Mouse (Mus musculus) MEL (cell line): ENCODE results near the gene Timm22. TPM values are rescaled to one million over a fixed set of nuclear protein-coding genes. Genes with fewer than 3 reads are reported as not detected.

ENCODE experiments used
- DNase-seq: peaks from one replicate; pipeline ENCODE4 v3.0.0; 2011; ENCODE audit warnings: low read depth, low spot score
- H3K27ac ChIP-seq: 2 replicates; pipeline ENCODE4 v1.5.1; 2012; ENCODE audit warnings: low read depth, mild to moderate bottlenecking, control low read depth, low read length, moderate library complexity; ENCODE audit not compliant: control insufficient read depth
- H3K27me3 ChIP-seq, 2 experiments: fragments of 150-350 bp in 1 of 2; sonication (generic) in 1 of 2; 2 replicates each; pipeline ENCODE4 v1.6.1; 2012; ENCODE audit warnings: low read length in 2 of 2, mild to moderate bottlenecking in 2 of 2, improper control_type of control experiment in 1 of 2, moderate library complexity in 1 of 2; ENCODE audit not compliant: insufficient read depth in 2 of 2, control insufficient read depth in 1 of 2
- H3K36me3 ChIP-seq, 2 experiments: 2 replicates each; pipeline ENCODE4 v1.6.1; 2012 to 2014; ENCODE audit warnings: low read length in 2 of 2, improper control_type of control experiment in 1 of 2, inconsistent platforms in 1 of 2, mild to moderate bottlenecking in 1 of 2; ENCODE audit not compliant: insufficient read depth in 2 of 2, control insufficient read depth in 1 of 2
- H3K4me1 ChIP-seq, 2 experiments: fragments of 150-350 bp in 1 of 2; sonication (generic) in 1 of 2; 2 replicates each; pipeline ENCODE4 v1.6.1; 2012; ENCODE audit warnings: low read length in 2 of 2, improper control_type of control experiment in 1 of 2, mild to moderate bottlenecking in 1 of 2; ENCODE audit not compliant: insufficient read depth in 2 of 2, control insufficient read depth in 1 of 2
- H3K4me3 ChIP-seq, 2 experiments: fragments of 150-350 bp in 1 of 2; sonication (generic) in 1 of 2; 2 replicates each; pipeline ENCODE4 v1.5.1; 2012; ENCODE audit warnings: low read depth in 2 of 2, low read length in 2 of 2, mild to moderate bottlenecking in 2 of 2, moderate library complexity in 2 of 2, control low read depth in 1 of 2, improper control_type of control experiment in 1 of 2; ENCODE audit not compliant: control insufficient read depth in 1 of 2, insufficient read depth in 1 of 2
- H3K79me2 ChIP-seq: 2 replicates; pipeline ENCODE4 v1.6.1; 2012; ENCODE audit warnings: mild to moderate bottlenecking, low read length, moderate library complexity; ENCODE audit not compliant: control insufficient read depth, poor library complexity, insufficient read depth
- H3K9ac ChIP-seq: 2 replicates; pipeline ENCODE4 v1.6.1; 2012; ENCODE audit warnings: low read depth, mild to moderate bottlenecking, control low read depth, low read length, moderate library complexity; ENCODE audit not compliant: control insufficient read depth, poor library complexity, severe bottlenecking
- H3K9me3 ChIP-seq: fragments of 150-350 bp; sonication (generic); replicated peaks from 2 replicates; pipeline ENCODE4 v1.6.1; 2012; ENCODE audit warnings: mild to moderate bottlenecking, low read length, improper control_type of control experiment, moderate library complexity; ENCODE audit not compliant: insufficient read depth
- BHLHE40 ChIP-seq: IDR thresholded peaks from 2 replicates; pipeline ENCODE4 v1.6.1; 2012; ENCODE audit warnings: low read depth, mild to moderate bottlenecking, inconsistent platforms, low read length, improper control_type of control experiment, borderline replicate concordance
- CHD1 ChIP-seq: IDR thresholded peaks from 2 replicates; pipeline ENCODE4 v1.6.1; 2012; ENCODE audit warnings: low read depth, mild to moderate bottlenecking, inconsistent platforms, low read length, improper control_type of control experiment
- CHD2 ChIP-seq: IDR thresholded peaks from 2 replicates; pipeline ENCODE4 v1.6.1; 2011; ENCODE audit warnings: low read length, improper control_type of control experiment
- CTCF ChIP-seq, 3 experiments: IDR thresholded peaks in 2 of 3; conservative IDR thresholded peaks in 1 of 3; 2 replicates each; pipeline ENCODE4 v1.5.1; 2011 to 2012; ENCODE audit warnings: low read length in 3 of 3, low read depth in 2 of 3, mild to moderate bottlenecking in 2 of 3, improper control_type of control experiment in 1 of 3, inconsistent platforms in 1 of 3, mixed read lengths in 1 of 3, moderate library complexity in 1 of 3; ENCODE audit not compliant: control insufficient read depth in 1 of 3, insufficient read depth in 1 of 3, poor library complexity in 1 of 3, severe bottlenecking in 1 of 3
- E2F4 ChIP-seq: IDR thresholded peaks from 2 replicates; pipeline ENCODE4 v1.6.1; 2011; ENCODE audit warnings: low read depth, low read length, improper control_type of control experiment, borderline replicate concordance
- ELF1 ChIP-seq: IDR thresholded peaks from 2 replicates; pipeline ENCODE4 v1.6.1; 2014; ENCODE audit warnings: low read depth, mild to moderate bottlenecking, inconsistent platforms, low read length, improper control_type of control experiment, moderate library complexity
- GABPA ChIP-seq: IDR thresholded peaks from 2 replicates; pipeline ENCODE4 v1.6.1; 2012; ENCODE audit warnings: low read depth, mild to moderate bottlenecking, inconsistent platforms, low read length, improper control_type of control experiment, moderate library complexity
- GATA1 ChIP-seq: IDR thresholded peaks from 2 replicates; pipeline ENCODE4 v1.6.1; 2011; ENCODE audit warnings: low read depth, low read length, improper control_type of control experiment
- HCFC1 ChIP-seq: IDR thresholded peaks from 2 replicates; pipeline ENCODE4 v1.6.1; 2012; ENCODE audit warnings: low read depth, mild to moderate bottlenecking, inconsistent platforms, low read length, improper control_type of control experiment, moderate library complexity
- JUND ChIP-seq: IDR thresholded peaks from 2 replicates; pipeline ENCODE4 v1.6.1; 2011; ENCODE audit warnings: low read depth, mild to moderate bottlenecking, improper control_type of control experiment, low read length
- KAT2A ChIP-seq: conservative IDR thresholded peaks from 2 replicates; pipeline ENCODE4 v1.6.1; 2012; ENCODE audit warnings: low read depth, low read length, improper control_type of control experiment, inconsistent platforms
- MAFK ChIP-seq: IDR thresholded peaks from 2 replicates; pipeline ENCODE4 v1.6.1; 2011; ENCODE audit warnings: low read depth, mild to moderate bottlenecking, low read length, improper control_type of control experiment, borderline replicate concordance
- MAX ChIP-seq: IDR thresholded peaks from 2 replicates; pipeline ENCODE4 v1.6.1; 2011; ENCODE audit warnings: low read length, improper control_type of control experiment
- MAZ ChIP-seq: IDR thresholded peaks from 2 replicates; pipeline ENCODE4 v1.6.1; 2012; ENCODE audit warnings: low read depth, mild to moderate bottlenecking, inconsistent platforms, low read length, improper control_type of control experiment
- MEF2A ChIP-seq: IDR thresholded peaks from 2 replicates; pipeline ENCODE4 v1.6.1; 2014; ENCODE audit warnings: low read depth, mild to moderate bottlenecking, inconsistent platforms, low read length, improper control_type of control experiment; ENCODE audit not compliant: poor library complexity, insufficient replicate concordance, severe bottlenecking; ENCODE audit errors: extremely low read depth
- MXI1 ChIP-seq: IDR thresholded peaks from 2 replicates; pipeline ENCODE4 v1.6.1; 2011; ENCODE audit warnings: mild to moderate bottlenecking, low read depth, low read length, improper control_type of control experiment
- MYC ChIP-seq: IDR thresholded peaks from 2 replicates; pipeline ENCODE4 v1.6.1; 2011; ENCODE audit warnings: low read depth, mild to moderate bottlenecking, low read length, improper control_type of control experiment, moderate library complexity
- NELFE ChIP-seq: IDR thresholded peaks from 2 replicates; pipeline ENCODE4 v1.6.1; 2011; ENCODE audit warnings: low read depth, low read length, improper control_type of control experiment
- POLR2AphosphoS2 ChIP-seq: IDR thresholded peaks from 2 replicates; pipeline ENCODE4 v1.6.1; 2011; ENCODE audit warnings: low read length, improper control_type of control experiment
- POLR2AphosphoS5 ChIP-seq: IDR thresholded peaks from 2 replicates; pipeline ENCODE4 v1.6.1; 2012; ENCODE audit warnings: low read depth, borderline replicate concordance, mild to moderate bottlenecking, inconsistent platforms, low read length, moderate library complexity, mixed read lengths
- RAD21 ChIP-seq: IDR thresholded peaks from 2 replicates; pipeline ENCODE4 v1.6.1; 2011; ENCODE audit warnings: mild to moderate bottlenecking, low read depth, low read length, improper control_type of control experiment
- RCOR1 ChIP-seq: IDR thresholded peaks from 2 replicates; pipeline ENCODE4 v1.6.1; 2012; ENCODE audit warnings: low read depth, mild to moderate bottlenecking, inconsistent platforms, low read length, improper control_type of control experiment
- SIN3A ChIP-seq: IDR thresholded peaks from 2 replicates; pipeline ENCODE4 v1.6.1; 2012; ENCODE audit warnings: low read length, improper control_type of control experiment, inconsistent platforms
- SMC3 ChIP-seq: IDR thresholded peaks from 2 replicates; pipeline ENCODE4 v1.6.1; 2011; ENCODE audit warnings: low read depth, low read length, improper control_type of control experiment
- TAL1 ChIP-seq: IDR thresholded peaks from 2 replicates; pipeline ENCODE4 v1.6.1; 2012; ENCODE audit warnings: mild to moderate bottlenecking, inconsistent platforms, low read length, moderate library complexity, mixed read lengths
- TBP ChIP-seq: IDR thresholded peaks from 2 replicates; pipeline ENCODE4 v1.8.0; 2011; ENCODE audit warnings: low read depth, low read length, improper control_type of control experiment
- TCF12 ChIP-seq: IDR thresholded peaks from 2 replicates; pipeline ENCODE4 v1.6.1; 2014; ENCODE audit warnings: low read depth, mild to moderate bottlenecking, inconsistent platforms, low read length, improper control_type of control experiment, moderate library complexity
- UBTF ChIP-seq: IDR thresholded peaks from 2 replicates; pipeline ENCODE4 v1.6.1; 2012; ENCODE audit warnings: low read depth, mild to moderate bottlenecking, inconsistent platforms, low read length, improper control_type of control experiment, moderate library complexity, borderline replicate concordance; ENCODE audit not compliant: insufficient read depth
- USF1 ChIP-seq: IDR thresholded peaks from 2 replicates; pipeline ENCODE4 v1.6.1; 2014; ENCODE audit warnings: low read depth, mild to moderate bottlenecking, inconsistent platforms, low read length, improper control_type of control experiment, moderate library complexity
- USF2 ChIP-seq, 2 experiments: IDR thresholded peaks; 2 replicates each; pipeline ENCODE4 v1.6.1; 2011 to 2012; ENCODE audit warnings: improper control_type of control experiment in 2 of 2, low read length in 2 of 2, borderline replicate concordance in 1 of 2, inconsistent platforms in 1 of 2, low read depth in 1 of 2, mild to moderate bottlenecking in 1 of 2; ENCODE audit not compliant: insufficient read depth in 1 of 2
- ZC3H11A ChIP-seq: IDR thresholded peaks from 2 replicates; pipeline ENCODE4 v1.6.1; 2012; ENCODE audit warnings: low read depth, mild to moderate bottlenecking, inconsistent platforms, low read length, improper control_type of control experiment
- ZKSCAN1 ChIP-seq: IDR thresholded peaks from 2 replicates; pipeline ENCODE4 v1.6.1; 2012; ENCODE audit warnings: low read depth, mild to moderate bottlenecking, inconsistent platforms, low read length, improper control_type of control experiment, moderate library complexity
- ZMIZ1 ChIP-seq: IDR thresholded peaks from 2 replicates; pipeline ENCODE4 v1.6.1; 2012; ENCODE audit warnings: low read depth, mild to moderate bottlenecking, inconsistent platforms, low read length, improper control_type of control experiment, moderate library complexity
- ZNF384 ChIP-seq: IDR thresholded peaks from 2 replicates; pipeline ENCODE4 v1.6.1; 2012; ENCODE audit warnings: low read depth, mild to moderate bottlenecking, inconsistent platforms, low read length, improper control_type of control experiment
- polyA plus RNA-seq, 2 experiments: library from polyadenylated mRNA; stranded (reverse) in 1 of 2; unstranded in 1 of 2; fragments of >175 nt in 1 of 2; fragments of >200 nt in 1 of 2; gene quantifications; 2 replicates each; pipeline versions ENCODE4 v1.2.1 to v1.2.4; 2012; ENCODE audit warnings: low replicate concordance in 2 of 2, low read depth in 1 of 2; ENCODE audit not compliant: insufficient read length in 2 of 2, insufficient read depth in 1 of 2, missing spikeins in 1 of 2
- total RNA-seq: library from RNA; depleted of rRNA; stranded (reverse); fragments of 300-350 nt; gene quantifications from 2 replicates; pipeline ENCODE4 v1.2.3, GENCODE M21; 2012; rRNA removed

Gene Timm22
- 71.6 and 77.0 TPM in 2 replicates for total RNA-seq
- 10 to 100 TPM in 1 of 2 experiments, not detected in 1; 47.4 TPM for polyA plus RNA-seq

- peak within 1 kb of the TSS; percentile 77 to 87 for H3K4me3 ChIP-seq
- DNase-seq: peak; percentile 100
- H3K9ac ChIP-seq: peak within 1 kb of the TSS; percentile 90
- H3K79me2 ChIP-seq: peaks cover 12% of the 10 kb centered on the region
- H3K4me1 ChIP-seq: 0 out of 4 replicates have a peak, but pooled peaks cover 0 to 2% of the 10 kb centered on the region in 2 experiments
- H3K27me3 ChIP-seq: no peaks in the 10 kb centered on the region
- no peaks in the 10 kb centered on the region for H3K9me3 ChIP-seq
- peak within 1 kb of the TSS; percentile 89 for H3K27ac ChIP-seq
- peaks cover 0 to 2% of the 10 kb centered on the region in 2 experiments; a peak in 1 of 4 replicates for H3K36me3 ChIP-seq
- peak; percentile 94 for TF ChIP-seq BHLHE40
- TF ChIP-seq GATA1: peak; percentile 31; the same call in 1 of the 2 replicates
- peak; percentile 81; the same call in 1 of the 2 replicates for TF ChIP-seq POLR2AphosphoS2
- TF ChIP-seq TBP: peak; percentile 88
- peak; percentile 99 for TF ChIP-seq SMC3
- no peak for TF ChIP-seq ZNF384
- no peak for TF ChIP-seq POLR2AphosphoS5
- peak; percentile 94 for TF ChIP-seq KAT2A
- TF ChIP-seq NELFE: peak; percentile 92
- peak; percentile 51; the same call in 1 of the 2 replicates for TF ChIP-seq USF1
- TF ChIP-seq CHD2: no peak
- no peak; the same call in none of the 2 replicates for TF ChIP-seq RAD21
- TF ChIP-seq MAFK: no peak
- TF ChIP-seq TAL1: no peak
- TF ChIP-seq TCF12: peak; percentile 68
- no peak for TF ChIP-seq USF2 (IDR thresholded peaks at IDR 0.05; ENCODE audit: borderline replicate concordance in 1 of 2, insufficient read depth in 1 of 2, low read depth in 1 of 2, low read length in 2 of 2)
- TF ChIP-seq E2F4: no peak
- peak; percentile 84 for TF ChIP-seq ELF1
- TF ChIP-seq MEF2A: no peak
- TF ChIP-seq ZMIZ1: peak; percentile 78; the same call in 1 of the 2 replicates
- peak; percentile 95 for TF ChIP-seq SIN3A
- TF ChIP-seq UBTF: no peak
- TF ChIP-seq ZC3H11A: peak; percentile 100
- no peak; the same call in 1 of the 2 replicates for TF ChIP-seq JUND
- peak in 2 of 3 experiments; percentile 95 to 100; a peak in 5 of 6 replicates for TF ChIP-seq CTCF (IDR thresholded peaks at IDR 0.05 in 2 of 3, conservative IDR thresholded peaks at IDR 0.05 in 1 of 3; ENCODE audit: control insufficient read depth in 1 of 3, insufficient read depth in 1 of 3, low read depth in 2 of 3, low read length in 3 of 3, poor library complexity in 1 of 3, severe bottlenecking in 1 of 3)
- TF ChIP-seq CHD1: no peak
- peak; percentile 97 for TF ChIP-seq HCFC1
- peak; percentile 90 for TF ChIP-seq MYC
- no peak for TF ChIP-seq ZKSCAN1
- peak; percentile 91 for TF ChIP-seq MAZ
- no peak for TF ChIP-seq RCOR1
- peak; percentile 90 for TF ChIP-seq MXI1
- TF ChIP-seq MAX: peak; percentile 77
- TF ChIP-seq GABPA: no peak
Observed at GRCm38 (mm10) chr11:76406702-76407583, at the start of gene Timm22. TSS of gene Timm22 (plus strand) at chr11:76406952.
